Mouse (Mus musculus): ENCODE results near the gene Mpzl3. TPM values are rescaled to one million over a fixed set of nuclear protein-coding genes. Genes with fewer than 3 reads are reported as not detected.

Mpzl3 gene
- total and polyA plus RNA-seq, 3 experiments, result 3.1 to 5.3 (median 5.2) TPM

DNA sequence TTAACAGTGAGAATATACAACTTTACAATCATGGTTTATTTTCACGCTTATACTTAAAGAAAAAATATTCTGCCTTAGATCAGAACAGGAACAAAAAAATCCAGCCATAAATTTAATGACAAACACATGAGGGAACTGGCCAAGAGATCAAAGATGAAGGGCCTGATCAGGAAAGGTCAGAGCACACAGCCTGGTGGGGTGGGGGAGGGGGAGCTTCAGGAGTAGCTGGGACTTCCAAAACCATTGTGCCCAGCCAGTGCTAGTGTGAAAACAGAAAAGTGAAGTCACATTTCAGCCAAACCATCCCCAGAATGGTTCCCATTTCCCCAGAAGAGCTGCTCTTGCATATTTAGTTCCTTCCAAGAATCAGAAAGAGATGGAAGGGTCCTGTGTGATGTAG lies 47.5 kb downstream of the Mpzl3 start:
- Histone ChIP-seq H3K36me3 (replicated peaks in 1 of 2; ENCODE audit: control insufficient read depth in 1 of 2, insufficient read depth in 1 of 2, low read length in 1 of 2) (peaks cover 2% of the 10 kb centered on the region in 2 experiments), H3K27ac (ENCODE audit: insufficient read depth, low read depth) (no peak overlapping the region), H3K4me2 (ENCODE audit: insufficient read depth, low read depth, poor library complexity, severe bottlenecking) (no peak overlapping the region), H3K9ac (ENCODE audit: insufficient read depth, low read depth) (no peak overlapping the region), H3K9me3 (replicated peaks; ENCODE audit: low read length) (no peaks in the 10 kb centered on the region), H3K4me1 (ENCODE audit: control insufficient read depth in 1 of 2, insufficient read depth in 2 of 2) (peaks cover 11 to 22% of the 10 kb centered on the region in 2 experiments; a peak in 3 of 4 replicates), H3K79me2 (replicated peaks; ENCODE audit: control insufficient read depth, extremely low read depth, insufficient read depth, poor library complexity, severe bottlenecking) (no peaks in the 10 kb centered on the region), H3K27me3 (replicated peaks) (no peaks in the 10 kb centered on the region), H3K4me3 (replicated peaks in 1 of 3; ENCODE audit: low read depth in 2 of 3, low read length in 2 of 3, poor library complexity in 1 of 3) (no peak overlapping the region)
- dilution Hi-C loops (cut with MboI; ENCODE audit: extremely low pct_ligation_motif_present, extremely low pct_unique_long_range_greater_than_20kb, low sequenced_read_pairs), result no loop called here
- TF ChIP-seq BHLHE40 (IDR thresholded peaks at IDR 0.05; ENCODE audit: low read depth, low read length) (no peak), PAX5 (IDR thresholded peaks at IDR 0.05; ENCODE audit: low read length) (no peak), IRF4 (IDR thresholded peaks at IDR 0.05; ENCODE audit: low read depth, low read length) (no peak), SIN3A (IDR thresholded peaks at IDR 0.05; ENCODE audit: low read length) (no peak), POLR2AphosphoS2 (IDR thresholded peaks at IDR 0.05; ENCODE audit: low read depth, low read length) (no peak), MAX (IDR thresholded peaks at IDR 0.05; ENCODE audit: low read length) (no peak), MXI1 (IDR thresholded peaks at IDR 0.05; ENCODE audit: low read depth, low read length) (no peak), ZC3H11A (IDR thresholded peaks at IDR 0.05; ENCODE audit: low read depth, low read length) (no peak), CHD1 (IDR thresholded peaks at IDR 0.05; ENCODE audit: low read depth, low read length) (no peak), TBP (conservative IDR thresholded peaks at IDR 0.05; ENCODE audit: low read depth, low read length) (no peak), SMC3 (IDR thresholded peaks at IDR 0.05; ENCODE audit: low read depth, low read length) (no peak), JUND (conservative IDR thresholded peaks at IDR 0.05; ENCODE audit: low read depth, low read length) (no peak)
- in situ Hi-C loops (cut with MboI; ENCODE audit: low pct_ligation_motif_present, low pct_unique_long_range_greater_than_20kb, low sequenced_read_pairs), result no loop called here
- DNase-seq (ENCODE audit: extremely low read depth), result no peak

GRCm38 (mm10) chr9:45103211-45103979 lies 48.4 kb downstream of the Mpzl3 start:
- H3K4me3 ChIP-seq (replicated peaks in 1 of 3; ENCODE audit: low read depth in 2 of 3, low read length in 2 of 3, poor library complexity in 1 of 3), result no peak overlapping the region
- H3K9ac ChIP-seq (ENCODE audit: insufficient read depth, low read depth), result no peak overlapping the region
- no peaks in the 10 kb centered on the region for H3K27me3 ChIP-seq (replicated peaks)
- in situ Hi-C loops (cut with MboI; ENCODE audit: low pct_ligation_motif_present, low pct_unique_long_range_greater_than_20kb, low sequenced_read_pairs) (no loop called here), dilution Hi-C loops (cut with MboI; ENCODE audit: extremely low pct_ligation_motif_present, extremely low pct_unique_long_range_greater_than_20kb, low sequenced_read_pairs) (no loop called here)
- DNase-seq (ENCODE audit: extremely low read depth), result no peak
- H3K4me2 ChIP-seq (ENCODE audit: insufficient read depth, low read depth, poor library complexity, severe bottlenecking), result no peak overlapping the region
- peaks cover 2% of the 10 kb centered on the region in 2 experiments for H3K36me3 ChIP-seq (replicated peaks in 1 of 2; ENCODE audit: control insufficient read depth in 1 of 2, insufficient read depth in 1 of 2, low read length in 1 of 2)
- no peaks in the 10 kb centered on the region for H3K9me3 ChIP-seq (replicated peaks; ENCODE audit: low read length)
- TF ChIP-seq ZMIZ1 (IDR thresholded peaks at IDR 0.05; ENCODE audit: low read depth, low read length) (no peak), MAFK (IDR thresholded peaks at IDR 0.05; ENCODE audit: insufficient replicate concordance, low read length) (no peak), NELFE (IDR thresholded peaks at IDR 0.05; ENCODE audit: low read depth, low read length) (no peak)
- no peaks in the 10 kb centered on the region for H3K79me2 ChIP-seq (replicated peaks; ENCODE audit: control insufficient read depth, extremely low read depth, insufficient read depth, poor library complexity, severe bottlenecking)
- peaks cover 11 to 22% of the 10 kb centered on the region in 2 experiments; a peak in 3 of 4 replicates for H3K4me1 ChIP-seq (ENCODE audit: control insufficient read depth in 1 of 2, insufficient read depth in 2 of 2)
- H3K27ac ChIP-seq (ENCODE audit: insufficient read depth, low read depth), result no peak overlapping the region

Measured in CH12.LX (cell line).